Mouse (Mus musculus): Measurements from ENCODE around the gene Chd3.

Gene Chd3

DNA sequence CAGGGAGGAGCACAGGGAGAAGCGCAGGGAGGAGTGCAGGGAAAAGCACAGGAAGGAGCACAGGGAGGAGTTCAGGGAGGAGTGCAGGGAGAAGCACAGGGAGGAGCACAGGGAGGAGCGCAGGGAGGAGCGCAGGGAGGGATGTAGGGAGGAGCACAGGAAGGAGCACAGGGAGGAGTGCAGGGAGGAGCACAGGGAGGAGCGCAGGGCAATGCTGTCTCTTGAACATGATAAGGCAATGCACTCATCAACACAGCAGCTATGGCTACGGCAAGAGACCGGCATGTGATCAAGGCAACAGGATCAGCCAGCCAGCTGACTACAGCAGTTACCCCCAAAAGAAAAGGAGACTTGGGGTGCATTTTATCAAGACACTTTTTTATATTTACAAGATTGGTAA, 52.8 kb downstream of the Chd3 start:
- DNase-seq, result no peak

DNA sequence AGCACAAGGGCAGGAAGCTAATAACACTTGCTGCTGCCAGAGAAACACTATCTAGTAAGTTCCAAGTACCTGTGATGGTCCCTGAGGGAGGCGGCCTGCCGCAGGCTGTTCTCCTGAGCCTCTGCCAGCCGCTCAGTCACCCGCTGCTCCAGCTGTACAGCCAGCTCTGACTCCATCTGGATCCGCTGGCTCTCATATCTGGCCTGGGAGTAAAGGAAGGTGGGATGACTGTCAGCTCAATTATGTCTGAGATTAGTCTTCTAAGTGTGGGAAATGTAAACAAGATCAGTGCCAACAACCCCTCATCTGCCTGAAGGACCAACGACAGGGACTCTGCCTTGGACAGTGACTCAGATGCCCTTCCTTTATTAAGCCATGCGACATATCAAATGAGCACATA, 57.9 kb downstream of the Chd3 start:
- peak; percentile 63 for DNase-seq

DNA sequence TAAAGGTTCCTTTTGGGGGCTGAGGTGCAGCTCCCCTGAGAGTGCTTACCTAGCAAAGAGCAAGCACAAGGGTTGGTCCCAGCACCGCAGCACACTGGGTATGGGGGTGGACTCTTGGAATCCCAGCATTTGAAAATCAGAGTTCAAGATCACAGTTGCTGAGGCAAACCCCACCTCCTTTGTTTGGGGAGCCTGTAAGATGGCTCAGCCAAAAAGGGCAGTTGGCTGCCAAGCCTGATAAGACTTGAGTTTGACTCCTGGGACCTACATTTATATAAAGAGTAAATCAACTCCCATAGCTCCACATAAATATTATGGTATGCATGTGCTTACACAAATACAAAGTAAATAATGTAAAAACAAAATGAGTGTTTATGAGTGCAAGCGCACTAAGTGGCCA, 63.2 kb downstream of the Chd3 start:
- no peak for DNase-seq

- DNase-seq, result no peak
These were observed 63.9 kb downstream of the Chd3 start for GRCm38 (mm10) chr11:69305291-69305690.

GRCm38 (mm10) chr11:69302817-69303216, 66.4 kb downstream of the Chd3 start:
- no peak for DNase-seq

- DNase-seq, result no peak
These were observed 71.0 kb downstream of the Chd3 start for GRCm38 (mm10) chr11:69298231-69298630.

- DNase-seq, result no peak
These were observed 71.4 kb downstream of the Chd3 start for GRCm38 (mm10) chr11:69297799-69298198.

DNA sequence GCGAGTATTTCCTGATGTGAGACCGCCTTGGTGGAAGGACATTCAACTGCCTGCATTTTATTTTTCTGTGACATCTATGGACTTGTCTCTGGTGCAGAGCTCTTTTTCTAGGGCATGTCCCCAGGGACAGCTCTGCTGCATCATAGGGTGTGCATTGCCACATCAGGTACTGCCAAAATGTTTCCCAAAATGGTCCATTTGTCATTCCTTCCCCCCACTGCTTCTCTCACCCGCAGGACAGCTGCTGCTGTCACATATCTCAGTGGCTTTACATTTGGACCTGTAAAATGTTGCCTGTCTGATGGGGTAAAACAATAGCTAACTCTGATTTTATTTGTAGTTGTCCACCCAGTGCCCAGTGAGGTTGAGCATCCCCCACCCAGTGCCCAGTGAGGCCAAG, 73.9 kb downstream of the Chd3 start:
- no peak for DNase-seq
